Mouse (Mus musculus) thymus, adult 2 months (tissue): ENCODE data around the gene Stx8. TPM values are rescaled to one million over a fixed set of nuclear protein-coding genes. Genes with fewer than 3 reads are reported as not detected.

Experiments used
- DNase-seq: peaks from one replicate; pipeline ENCODE4 v3.0.0; 2021
- H3K27ac ChIP-seq: fragments of 200-500 bp; 2 replicates; pipeline ENCODE4 v1.5.1; 2012; ENCODE audit warnings: low read length, control low read depth; ENCODE audit not compliant: control insufficient read depth, insufficient read depth
- H3K27me3 ChIP-seq: fragments of 200-500 bp; 2 replicates; pipeline ENCODE4 v1.6.1; 2012; ENCODE audit warnings: mild to moderate bottlenecking, low read length, moderate library complexity, mixed read lengths; ENCODE audit not compliant: control insufficient read depth, insufficient read depth
- H3K36me3 ChIP-seq: fragments of 200-500 bp; 2 replicates; pipeline ENCODE4 v1.6.1; 2012; ENCODE audit warnings: mild to moderate bottlenecking, low read length, moderate library complexity; ENCODE audit not compliant: control insufficient read depth, insufficient read depth
- H3K4me1 ChIP-seq: fragments of 200-500 bp; replicated peaks from 2 replicates; pipeline ENCODE4 v1.6.1; 2012; ENCODE audit warnings: low read length; ENCODE audit not compliant: control insufficient read depth, insufficient read depth
- H3K4me3 ChIP-seq: fragments of 200-500 bp; 2 replicates; pipeline ENCODE4 v1.5.1; 2012; ENCODE audit warnings: mild to moderate bottlenecking, low read length, control low read depth, moderate library complexity; ENCODE audit not compliant: control insufficient read depth, insufficient read depth
- CTCF ChIP-seq: fragments of 200-500 bp; IDR thresholded peaks from 2 replicates; pipeline ENCODE4 v1.5.1; 2012; ENCODE audit warnings: mild to moderate bottlenecking, control low read depth, low read length, moderate library complexity, borderline replicate concordance; ENCODE audit not compliant: control insufficient read depth, poor library complexity, insufficient read depth; ENCODE audit errors: extremely low read depth
- POLR2A ChIP-seq: fragments of 200-500 bp; IDR thresholded peaks from 2 replicates; pipeline ENCODE4 v1.6.1; 2012; ENCODE audit warnings: mild to moderate bottlenecking, low read length, control low read depth, moderate library complexity; ENCODE audit not compliant: control insufficient read depth, poor library complexity, insufficient read depth; ENCODE audit errors: extremely low read depth
- WGBS: fragments of 180-500 bp; shearing (Covaris S2); methylation state at CpG from one replicate; pipeline ENCODE4 v1.1.7; 2018; 5-methylcytosine and 5-hydroxymethylcytosine counted together
- polyA plus RNA-seq: library from polyadenylated mRNA; depleted of rRNA; stranded (reverse); fragments of >200 nt; gene quantifications from 2 replicates; pipeline ENCODE4 v1.2.3, GENCODE M21; 2012

Stx8 gene
- polyA plus RNA-seq, 1 experiment: 8.2 TPM

DNA sequence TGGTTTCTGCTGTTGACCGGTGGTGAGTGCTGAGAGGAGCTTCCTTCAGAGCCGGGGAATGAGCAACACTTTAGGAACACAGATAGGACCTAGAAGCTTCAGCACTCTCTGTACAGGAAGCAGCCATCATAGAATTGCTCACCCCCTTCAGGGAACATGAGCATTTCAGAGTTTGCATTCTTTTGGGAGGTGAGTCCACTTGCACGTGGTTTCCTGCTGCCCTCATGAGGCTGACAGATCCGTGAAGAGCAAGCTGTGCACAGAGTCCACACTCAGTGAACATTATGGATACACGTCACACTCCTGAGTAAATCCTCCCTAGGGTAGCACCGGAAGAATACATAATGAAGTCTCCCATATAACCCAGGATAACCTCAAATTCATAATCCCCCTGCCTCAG lies 229.2 kb downstream of the Stx8 start:
- Histone ChIP-seq H3K4me1 (peaks cover 72% of the 10 kb centered on the region), H3K27me3 (no peaks in the 10 kb centered on the region), H3K27ac (peak overlapping the region; percentile 59), H3K4me3 (no peak overlapping the region), H3K36me3 (no peaks in the 10 kb centered on the region)
- TF ChIP-seq POLR2A (no peak), CTCF (no peak)
- DNase-seq: no peak
- WGBS: 73% methylated on average over 6 of the region's 6 CpGs

DNA sequence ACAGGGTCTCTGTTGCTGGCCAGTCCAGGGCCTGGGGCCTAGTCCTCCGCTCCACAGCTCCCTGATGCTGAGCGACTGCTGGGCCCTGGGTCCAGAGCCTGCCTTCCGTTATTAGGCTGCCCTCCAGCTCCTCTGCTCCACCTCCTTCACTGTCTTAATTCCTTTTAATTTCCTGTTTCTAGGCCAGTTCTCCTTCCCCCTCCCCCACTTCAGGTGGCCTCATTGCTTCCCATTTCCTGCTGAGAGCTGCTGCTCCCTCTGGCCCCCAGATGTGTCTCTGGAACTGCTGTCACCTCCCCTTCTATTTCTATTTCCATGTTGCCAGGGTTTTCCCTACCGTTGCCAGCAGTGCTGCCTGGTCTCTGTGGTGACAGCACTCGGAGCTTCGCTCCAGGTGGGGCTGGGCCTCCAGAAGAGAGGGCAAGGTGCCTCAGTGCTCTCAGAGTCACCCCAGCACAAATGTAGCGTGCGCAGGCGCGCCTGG lies 229.7 kb downstream of the Stx8 start:
- Histone ChIP-seq H3K36me3 (no peaks in the 10 kb centered on the region), H3K4me1 (peaks cover 75% of the 10 kb centered on the region), H3K27me3 (no peaks in the 10 kb centered on the region), H3K4me3 (peak overlapping the region; percentile 0; the same call in 1 of the 2 replicates), H3K27ac (peak overlapping the region; percentile 59)
- TF ChIP-seq CTCF (no peak), POLR2A (no peak)
- 64% methylated on average over 10 of the region's 10 CpGs for WGBS
- peak; percentile 56 for DNase-seq

DNA sequence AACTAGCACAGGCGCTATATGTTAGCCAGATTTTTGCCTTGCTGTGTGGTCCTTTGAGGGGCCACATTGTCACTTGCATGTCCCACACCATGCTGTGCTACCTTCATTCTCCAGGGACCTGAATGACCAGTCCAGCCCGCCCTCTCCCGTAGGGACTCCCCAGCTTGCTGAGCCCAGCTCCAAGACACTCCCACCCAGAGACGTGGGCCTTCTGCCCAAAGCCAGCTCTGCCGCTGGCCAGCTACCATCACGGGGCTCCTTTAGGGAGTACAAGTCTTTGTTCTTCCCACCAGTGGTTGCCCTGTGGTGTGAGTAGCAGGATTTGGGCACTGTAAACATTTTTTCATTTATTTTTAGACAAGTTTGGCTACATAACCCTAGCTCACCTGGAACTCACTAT lies 230.6 kb downstream of the Stx8 start:
- Histone ChIP-seq H3K36me3 (no peaks in the 10 kb centered on the region), H3K4me1 (peaks cover 77% of the 10 kb centered on the region), H3K4me3 (no peak overlapping the region), H3K27ac (peak overlapping the region; percentile 59), H3K27me3 (no peaks in the 10 kb centered on the region)
- WGBS: 83% methylated on average over 6 of the region's 6 CpGs
- TF ChIP-seq CTCF: no peak
- TF ChIP-seq POLR2A: no peak
- no peak for DNase-seq

DNA sequence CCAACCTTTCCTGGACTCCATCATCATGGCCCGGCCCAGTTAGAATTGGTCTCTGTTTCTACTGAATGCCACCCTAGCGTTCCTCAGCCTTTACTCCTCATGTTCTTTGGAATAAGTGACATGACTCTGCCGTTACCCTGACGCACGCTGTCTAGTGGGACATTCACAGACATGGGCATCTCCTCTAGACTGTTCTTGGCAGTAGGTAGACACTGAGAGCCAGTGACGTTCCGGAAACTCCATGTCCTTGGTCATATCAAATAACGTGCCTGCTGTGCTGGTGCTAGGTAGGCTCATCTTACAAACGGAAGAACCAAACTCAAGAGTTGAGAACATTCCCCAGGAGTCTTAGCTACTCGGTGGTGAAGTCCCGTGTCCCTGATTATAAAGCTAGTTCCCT lies 231.5 kb downstream of the Stx8 start:
- no peaks in the 10 kb centered on the region for H3K36me3 ChIP-seq
- 97% methylated on average over 11 of the region's 11 CpGs for WGBS
- TF ChIP-seq POLR2A (no peak), CTCF (no peak)
- peaks cover 86% of the 10 kb centered on the region for H3K4me1 ChIP-seq
- peak overlapping the region; percentile 77 for H3K27ac ChIP-seq
- no peaks in the 10 kb centered on the region for H3K27me3 ChIP-seq
- no peak for DNase-seq
- no peak overlapping the region for H3K4me3 ChIP-seq

DNA sequence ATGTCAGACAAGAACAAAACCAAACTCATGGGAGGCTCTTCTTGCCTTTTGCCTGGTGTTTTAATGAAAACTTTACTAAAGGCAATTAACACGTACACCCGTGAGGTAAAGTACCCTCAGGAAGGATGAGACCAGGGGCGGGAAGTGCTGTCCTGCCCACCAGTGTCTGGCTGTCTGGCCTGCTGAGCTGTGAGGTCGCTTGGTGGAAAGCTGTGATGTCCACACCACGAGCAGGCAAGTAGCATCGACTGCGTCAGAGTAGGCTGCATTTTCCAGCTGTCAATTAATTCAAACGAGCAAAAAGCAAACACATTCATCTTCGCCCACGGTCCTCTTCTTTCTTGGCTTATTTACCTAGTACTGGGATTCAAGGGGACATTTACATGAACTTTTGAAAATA lies 232.7 kb downstream of the Stx8 start:
- H3K27ac ChIP-seq: peak overlapping the region; percentile 100
- no peaks in the 10 kb centered on the region for H3K36me3 ChIP-seq
- H3K4me3 ChIP-seq: peak overlapping the region; percentile 28
- TF ChIP-seq POLR2A (no peak), CTCF (no peak)
- H3K27me3 ChIP-seq: no peaks in the 10 kb centered on the region
- H3K4me1 ChIP-seq: peaks cover 87% of the 10 kb centered on the region
- no peak for DNase-seq
- 38% methylated on average over 10 of the region's 10 CpGs for WGBS

DNA sequence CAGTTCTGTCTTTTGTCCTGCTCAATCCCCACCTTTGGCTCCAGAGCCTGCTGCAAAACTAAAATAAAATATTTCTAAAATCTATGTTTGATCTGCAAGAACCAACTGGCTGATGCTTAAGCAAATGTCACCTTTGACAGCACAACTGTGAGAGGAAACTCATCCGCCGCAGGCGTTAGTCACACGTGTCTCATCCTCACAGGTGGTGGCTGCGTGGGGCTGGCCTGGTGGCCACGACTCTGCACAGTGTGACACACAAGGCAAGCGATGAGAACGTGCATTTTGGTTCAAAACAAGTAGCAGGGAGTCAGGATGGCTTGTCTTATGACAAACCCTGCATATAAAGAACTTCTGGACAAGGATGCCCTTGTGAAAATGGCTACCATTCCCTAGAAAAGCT lies 233.1 kb downstream of the Stx8 start:
- Histone ChIP-seq H3K27me3 (no peaks in the 10 kb centered on the region), H3K27ac (peak overlapping the region; percentile 100), H3K4me3 (no peak overlapping the region), H3K36me3 (no peaks in the 10 kb centered on the region), H3K4me1 (peaks cover 87% of the 10 kb centered on the region)
- DNase-seq: peak; percentile 86
- TF ChIP-seq POLR2A (peak; percentile 79), CTCF (no peak)
- 4% methylated on average over 8 of the region's 8 CpGs for WGBS

DNA sequence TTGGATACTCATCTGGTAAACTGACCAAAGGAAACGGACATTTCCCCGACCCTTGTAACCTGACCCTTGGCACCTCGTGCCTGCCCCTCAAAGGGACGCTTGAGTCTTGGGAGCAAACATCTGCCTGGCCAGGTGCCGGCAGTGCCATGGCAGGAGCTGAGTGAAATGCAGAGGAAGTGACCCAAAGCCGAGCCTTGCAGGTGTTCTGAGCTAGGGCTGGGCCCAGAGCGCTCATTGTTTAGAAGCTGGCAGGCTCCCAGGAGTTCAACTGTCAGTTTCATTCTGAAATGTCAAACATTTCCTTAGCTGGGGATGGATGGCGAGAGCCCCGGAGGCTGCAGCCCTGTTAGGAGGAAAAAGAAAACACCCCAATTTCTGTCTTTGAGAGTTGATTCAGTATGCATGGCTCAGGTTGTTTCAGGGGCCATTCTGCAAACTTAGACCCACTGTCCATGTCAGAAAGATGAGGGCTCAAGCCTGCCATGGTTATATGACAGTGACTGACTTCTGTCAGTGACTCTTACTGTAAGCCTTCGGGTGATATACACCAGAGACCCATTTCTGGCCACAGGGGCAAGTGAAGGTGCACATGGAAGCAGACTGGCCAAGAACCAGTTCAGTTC lies 233.9 kb downstream of the Stx8 start:
- Histone ChIP-seq H3K27me3 (no peaks in the 10 kb centered on the region), H3K27ac (peak overlapping the region; percentile 100), H3K4me3 (no peak overlapping the region), H3K4me1 (peaks cover 87% of the 10 kb centered on the region), H3K36me3 (no peaks in the 10 kb centered on the region)
- WGBS: 2% methylated on average over 10 of the region's 10 CpGs
- peak; percentile 88 for DNase-seq
- TF ChIP-seq CTCF (0 out of 2 replicates have a peak, but pooled peaks have one; percentile 45), POLR2A (peak; percentile 83)
